Mouse (Mus musculus) liver, embryonic 14.5 days (tissue): ENCODE measurements around the gene Map3k11.

Experiments used
- CTCF ChIP-seq: IDR thresholded peaks from 2 replicates; pipeline ENCODE4 v1.5.1; 2016; ENCODE audit warnings: antibody characterized with exemption, low read depth, control low read depth
- EP300 ChIP-seq: IDR thresholded peaks from 2 replicates; pipeline ENCODE4 v1.6.1; 2016; ENCODE audit warnings: antibody characterized with exemption, low read depth

GRCm38 (mm10) chr19:5640339-5640738 is 48.2 kb upstream of the Map3k11 start:
- no peak for TF ChIP-seq CTCF
- TF ChIP-seq EP300: no peak
